Mouse (Mus musculus) lung, adult 2 months (tissue): Measurements from ENCODE around the gene Pdcl.

Experiments used
- CTCF ChIP-seq: fragments of 200-500 bp; IDR thresholded peaks from 2 replicates; pipeline ENCODE4 v1.5.1; 2011; ENCODE audit warnings: mild to moderate bottlenecking, low read length, control low read depth; ENCODE audit not compliant: insufficient read depth
- POLR2A ChIP-seq: fragments of 200-500 bp; IDR thresholded peaks from 2 replicates; pipeline ENCODE4 v1.6.1; 2011; ENCODE audit warnings: low read depth, mild to moderate bottlenecking, control low read depth, low read length, borderline replicate concordance; ENCODE audit errors: extremely low read depth

- TF ChIP-seq POLR2A (no peak), CTCF (no peak)
Measured at GRCm38 (mm10) chr2:37355571-37355970, 3.6 kb downstream of the Pdcl start.
